Mouse (Mus musculus) liver, postnatal 0 days (tissue): ENCODE measurements around the gene Has3. TPM values are rescaled to one million over a fixed set of nuclear protein-coding genes. Genes with fewer than 3 reads are reported as not detected.
A peak's percentile ranks its signal among the peaks of the same experiment; 100 is the strongest.
"Not testable (repeated sequence)": the region's sequence is repeated elsewhere in the genome, so short reads cannot be mapped to it uniquely, and the experiment has no call there.

Experiments used
- ATAC-seq: fragments of 200-750 bp; cut with Nextera tagmentation; 2 replicates; pipeline ENCODE4 v1.8.0; 2017; ENCODE audit warnings: mild to moderate bottlenecking, moderate library complexity
- DNase-seq: peaks from one replicate; pipeline ENCODE4 v3.0.0-alpha.2; 2016
- H3K27ac ChIP-seq: fragments of 300-500 bp; sonication (generic); 2 replicates; pipeline ENCODE4 v1.5.1; 2014; ENCODE audit warnings: antibody characterized with exemption, moderate library complexity, mild to moderate bottlenecking, low read depth
- H3K27me3 ChIP-seq: fragments of 300-500 bp; sonication (generic); 2 replicates; pipeline ENCODE4 v1.6.1; 2014; ENCODE audit warnings: low read length, control low read depth, mixed read lengths; ENCODE audit not compliant: insufficient read depth
- H3K36me3 ChIP-seq: fragments of 300-500 bp; sonication (generic); replicated peaks from 2 replicates; pipeline ENCODE4 v1.6.1; 2014; ENCODE audit warnings: mild to moderate bottlenecking, control low read depth, low read length, moderate library complexity, mixed read lengths; ENCODE audit not compliant: insufficient read depth
- H3K4me1 ChIP-seq: fragments of 300-500 bp; sonication (generic); 2 replicates; pipeline ENCODE4 v1.6.1; 2014; ENCODE audit warnings: antibody characterized with exemption, mild to moderate bottlenecking, control low read depth; ENCODE audit not compliant: insufficient read depth
- H3K4me2 ChIP-seq: fragments of 300-500 bp; sonication (generic); 2 replicates; pipeline ENCODE4 v1.6.1; 2014; ENCODE audit warnings: low read depth, mild to moderate bottlenecking, low read length, moderate library complexity, mixed read lengths
- H3K4me3 ChIP-seq: fragments of 300-500 bp; sonication (generic); 2 replicates; pipeline ENCODE4 v1.5.1; 2014; ENCODE audit warnings: low read depth, low read length
- H3K9ac ChIP-seq: fragments of 300-500 bp; sonication (generic); replicated peaks from 2 replicates; pipeline ENCODE4 v1.6.1; 2014; ENCODE audit warnings: mild to moderate bottlenecking, moderate library complexity
- H3K9me3 ChIP-seq: fragments of 300-500 bp; sonication (generic); 2 replicates; pipeline ENCODE4 v1.6.1; 2016; ENCODE audit warnings: mild to moderate bottlenecking, control low read depth, low read length, mixed read lengths
- CTCF ChIP-seq: sonication (generic); IDR thresholded peaks from 2 replicates; pipeline ENCODE4 v1.5.1; 2016; ENCODE audit warnings: antibody characterized with exemption, low read depth
- EP300 ChIP-seq: IDR thresholded peaks from 2 replicates; pipeline ENCODE4 v1.6.1; 2016; ENCODE audit warnings: antibody characterized with exemption, low read depth, mild to moderate bottlenecking
- WGBS: fragments of 180-500 bp; shearing (Covaris S2); extraction: QIAGEN DNeasy Blood & Tissue Kit; methylation state at CpG from one replicate; pipeline ENCODE4 v1.1.7; 2014; ENCODE audit not compliant: insufficient replicate concordance; 5-methylcytosine and 5-hydroxymethylcytosine counted together
- polyA plus RNA-seq: library from polyadenylated mRNA; unstranded; fragments of >200 nt; fragmentation: Nextera tagmentation; extraction: Ambion mirVana; gene quantifications from 2 replicates; pipeline ENCODE4 v1.2.1, GENCODE M21; 2015

The Has3 gene
- polyA plus RNA-seq, 1 experiment from 2014 or later, result 0.05 TPM

- TF ChIP-seq EP300 (no peak), CTCF (no peak)
- Histone ChIP-seq H3K27ac (no peak overlapping the region), H3K9me3 (no peaks in the 10 kb centered on the region), H3K27me3 (no peaks in the 10 kb centered on the region), H3K36me3 (peaks cover 61% of the 10 kb centered on the region), H3K9ac (no peak overlapping the region), H3K4me3 (no peak overlapping the region), H3K4me1 (no peaks in the 10 kb centered on the region), H3K4me2 (no peak overlapping the region)
- 86% methylated on average over 8 of the region's 8 CpGs for WGBS
- DNase-seq, result no peak
- no peak for ATAC-seq
Observed at GRCm38 (mm10) chr8:106919721-106920394, 49.8 kb downstream of the Has3 start.

GRCm38 (mm10) chr8:106920395-106920741 lies 50.3 kb downstream of the Has3 start:
- Histone ChIP-seq H3K36me3 (peaks cover 56% of the 10 kb centered on the region), H3K4me1 (no peaks in the 10 kb centered on the region), H3K27ac (no peak overlapping the region), H3K4me2 (no peak overlapping the region), H3K27me3 (no peaks in the 10 kb centered on the region), H3K9me3 (no peaks in the 10 kb centered on the region), H3K4me3 (no peak overlapping the region), H3K9ac (no peak overlapping the region)
- TF ChIP-seq CTCF (peak; percentile 19; the same call in 1 of the 2 replicates), EP300 (no peak)
- ATAC-seq, result no peak
- no peak for DNase-seq
- WGBS, result 90% methylated on average over 5 of the region's 5 CpGs

DNA sequence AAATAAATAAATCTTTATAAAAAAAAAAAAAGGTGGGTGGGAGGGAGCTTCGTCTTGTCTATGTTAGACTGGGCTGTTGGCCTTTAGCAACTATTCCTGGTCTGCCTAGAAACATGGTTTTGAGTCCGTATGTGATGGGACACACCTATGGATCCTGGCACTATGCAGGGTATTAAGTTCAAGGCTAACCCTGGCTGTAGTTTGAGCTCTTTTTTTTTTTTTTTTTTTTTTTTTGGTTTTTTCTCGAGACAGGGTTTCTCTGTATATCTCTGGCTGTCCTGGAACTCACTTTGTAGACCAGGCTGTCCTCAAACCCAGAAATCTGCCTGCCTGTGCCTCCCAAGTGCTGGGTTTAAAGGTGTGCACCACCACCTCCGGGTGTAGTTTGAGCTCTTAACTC lies 54.0 kb downstream of the Has3 start:
- DNase-seq (no peak), ATAC-seq (no peak)
- Histone ChIP-seq H3K4me1 (no peaks in the 10 kb centered on the region), H3K36me3 (peaks cover 23% of the 10 kb centered on the region), H3K4me2 (no peak overlapping the region), H3K27ac (no peak overlapping the region), H3K9me3 (no peaks in the 10 kb centered on the region), H3K4me3 (no peak overlapping the region), H3K9ac (no peak overlapping the region), H3K27me3 (no peaks in the 10 kb centered on the region)
- 79% methylated on average over 4 of the region's 4 CpGs for WGBS
- TF ChIP-seq CTCF (no peak), EP300 (no peak)

DNA sequence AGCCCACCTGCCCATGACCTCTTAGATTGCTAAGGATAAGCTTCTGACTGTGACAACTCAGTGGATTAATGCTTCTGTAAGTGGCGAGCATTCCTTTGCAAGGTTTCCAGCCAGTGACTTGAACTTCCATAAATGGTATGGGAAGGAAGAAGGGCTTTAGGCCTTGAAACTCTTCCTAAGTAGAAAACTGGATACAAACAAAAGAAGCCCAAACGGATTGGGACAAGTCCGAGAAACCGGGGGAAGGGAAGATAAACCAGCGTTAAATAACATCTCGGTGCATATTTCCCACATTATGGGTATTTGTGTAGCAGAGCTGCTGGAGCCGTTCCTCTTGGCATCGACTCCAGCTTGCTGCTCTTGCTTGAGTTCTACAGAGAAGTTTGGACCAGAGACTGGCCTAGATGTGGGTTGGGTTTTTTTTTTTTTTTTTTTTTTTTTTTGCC lies 54.9 kb downstream of the Has3 start:
- H3K27ac ChIP-seq, result no peak overlapping the region
- H3K27me3 ChIP-seq, result no peaks in the 10 kb centered on the region
- no peak for TF ChIP-seq EP300
- TF ChIP-seq CTCF, result no peak
- DNase-seq (no peak), ATAC-seq (no peak)
- H3K4me2 ChIP-seq, result no peak overlapping the region
- H3K4me1 ChIP-seq, result no peaks in the 10 kb centered on the region
- H3K9me3 ChIP-seq, result no peaks in the 10 kb centered on the region
- WGBS, result 75% methylated on average over 8 of the region's 8 CpGs
- peaks cover 14% of the 10 kb centered on the region for H3K36me3 ChIP-seq
- H3K9ac ChIP-seq, result no peak overlapping the region
- H3K4me3 ChIP-seq, result no peak overlapping the region

- no peak for DNase-seq
- TF ChIP-seq CTCF (no peak), EP300 (no peak)
- Histone ChIP-seq H3K4me2 (no peak overlapping the region), H3K4me1 (no peaks in the 10 kb centered on the region), H3K4me3 (no peak overlapping the region), H3K27ac (no peak overlapping the region), H3K9ac (no peak overlapping the region), H3K36me3 (peaks cover 12% of the 10 kb centered on the region), H3K27me3 (no peaks in the 10 kb centered on the region), H3K9me3 (no peaks in the 10 kb centered on the region)
- 79% methylated on average over 4 of the region's 4 CpGs for whole genome bisulfite sequencing
- no peak for ATAC-seq
Observed at GRCm38 (mm10) chr8:106925446-106925845, 55.4 kb downstream of the Has3 start.

DNA sequence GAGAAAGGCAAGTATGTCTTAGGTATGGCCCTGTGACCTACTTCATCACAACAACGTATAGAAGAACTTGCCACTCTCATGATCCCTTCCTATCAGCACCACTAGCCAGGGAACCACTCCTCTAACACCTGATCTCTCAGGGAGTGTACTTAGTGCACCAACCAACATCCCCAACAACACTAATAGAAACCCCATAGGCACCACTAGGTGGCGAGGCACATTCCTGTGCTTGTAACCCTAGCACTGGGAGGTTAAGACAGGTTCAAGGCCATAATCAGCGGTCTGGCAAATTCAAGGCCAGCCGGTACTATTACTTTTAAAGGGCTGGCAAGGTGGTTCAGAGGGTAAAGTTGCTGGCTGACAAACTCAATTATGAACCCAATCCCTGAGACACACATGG lies 57.2 kb downstream of the Has3 start:
- 48% methylated on average over 4 of the region's 4 CpGs for WGBS
- H3K4me1 ChIP-seq, result no peaks in the 10 kb centered on the region
- DNase-seq (peak; percentile 48), ATAC-seq (peak; percentile 33; the same call in 1 of the 2 replicates)
- no peak overlapping the region for H3K4me3 ChIP-seq
- no peak overlapping the region for H3K4me2 ChIP-seq
- peaks cover 10% of the 10 kb centered on the region for H3K36me3 ChIP-seq
- TF ChIP-seq CTCF, result peak; percentile 72
- no peak for TF ChIP-seq EP300
- H3K9me3 ChIP-seq, result no peaks in the 10 kb centered on the region
- no peak overlapping the region for H3K9ac ChIP-seq
- no peaks in the 10 kb centered on the region for H3K27me3 ChIP-seq
- no peak overlapping the region for H3K27ac ChIP-seq

- H3K9ac ChIP-seq, H3K27ac ChIP-seq, H3K27me3 ChIP-seq, H3K4me3 ChIP-seq, DNase-seq, ATAC-seq, H3K4me2 ChIP-seq, H3K9me3 ChIP-seq, H3K4me1 ChIP-seq, H3K36me3 ChIP-seq: not testable (repeated sequence)
- WGBS, result 93% methylated on average over 10 of the region's 11 CpGs
Observed at GRCm38 (mm10) chr8:106928182-106928581, 58.1 kb downstream of the Has3 start.
